Mouse (Mus musculus) liver, embryonic 15.5 days (tissue): ENCODE data around the gene Phgdh. TPM values are rescaled to one million over a fixed set of nuclear protein-coding genes. Genes with fewer than 3 reads are reported as not detected.

Experiments
- ATAC-seq: fragments of 200-750 bp; cut with Nextera tagmentation; 2 replicates; pipeline ENCODE4 v1.8.0; 2017; ENCODE audit warnings: moderate number of reproducible peaks, mild to moderate bottlenecking, moderate library complexity; ENCODE audit not compliant: insufficient read depth
- H3K27ac ChIP-seq: fragments of 300-500 bp; sonication (generic); replicated peaks from 2 replicates; pipeline ENCODE4 v1.5.1; 2015; ENCODE audit warnings: mild to moderate bottlenecking, inconsistent platforms
- H3K27me3 ChIP-seq: fragments of 300-500 bp; sonication (generic); 2 replicates; pipeline ENCODE4 v1.6.1; 2015; ENCODE audit warnings: mild to moderate bottlenecking, inconsistent platforms
- H3K36me3 ChIP-seq: fragments of 300-500 bp; sonication (generic); replicated peaks from 2 replicates; pipeline ENCODE4 v1.6.1; 2015; ENCODE audit warnings: moderate library complexity, mild to moderate bottlenecking, inconsistent platforms
- H3K4me1 ChIP-seq: fragments of 300-500 bp; sonication (generic); replicated peaks from 2 replicates; pipeline ENCODE4 v1.6.1; 2015; ENCODE audit warnings: inconsistent platforms
- H3K4me2 ChIP-seq: fragments of 300-500 bp; sonication (generic); 2 replicates; pipeline ENCODE4 v1.6.1; 2015; ENCODE audit warnings: moderate library complexity, mild to moderate bottlenecking, inconsistent platforms
- H3K4me3 ChIP-seq: fragments of 300-500 bp; sonication (generic); replicated peaks from 2 replicates; pipeline ENCODE4 v1.5.1; 2015; ENCODE audit warnings: mild to moderate bottlenecking, inconsistent platforms
- H3K9ac ChIP-seq: fragments of 300-500 bp; sonication (generic); 2 replicates; pipeline ENCODE4 v1.6.1; 2015; ENCODE audit warnings: moderate library complexity, mild to moderate bottlenecking, inconsistent platforms
- H3K9me3 ChIP-seq: fragments of 300-500 bp; sonication (generic); replicated peaks from 2 replicates; pipeline ENCODE4 v1.6.1; 2016; ENCODE audit warnings: inconsistent platforms
- WGBS: fragments of 180-500 bp; shearing (Covaris S2); methylation state at CpG from one replicate; pipeline ENCODE4 v1.1.7; 2015; ENCODE audit warnings: mixed read lengths; ENCODE audit not compliant: insufficient replicate concordance; 5-methylcytosine and 5-hydroxymethylcytosine counted together
- polyA plus RNA-seq: library from polyadenylated mRNA; unstranded; fragments of >200 nt; fragmentation: Nextera tagmentation; extraction: Ambion mirVana; gene quantifications from 2 replicates; pipeline ENCODE4 v1.2.1, GENCODE M21; 2015

Gene Phgdh
- polyA plus RNA-seq, 1 experiment from 2014 or later: 208 TPM

GRCm38 (mm10) chr3:98348106-98348505 is 8.3 kb upstream of the Phgdh start:
- Histone ChIP-seq H3K27ac (no peak overlapping the region), H3K4me1 (peaks cover 7% of the 10 kb centered on the region), H3K27me3 (no peaks in the 10 kb centered on the region), H3K9ac (no peak overlapping the region), H3K4me3 (no peak overlapping the region), H3K36me3 (no peaks in the 10 kb centered on the region), H3K9me3 (no peaks in the 10 kb centered on the region), H3K4me2 (peak overlapping the region; percentile 15)
- ATAC-seq: no peak
- 21% methylated on average over 6 of the region's 6 CpGs for WGBS

GRCm38 (mm10) chr3:98343235-98343634 is 3.4 kb upstream of the Phgdh start:
- Histone ChIP-seq H3K36me3 (no peaks in the 10 kb centered on the region), H3K27me3 (no peaks in the 10 kb centered on the region), H3K27ac (no peak overlapping the region), H3K9me3 (no peaks in the 10 kb centered on the region), H3K9ac (no peak overlapping the region), H3K4me2 (no peak overlapping the region), H3K4me1 (peaks cover 19% of the 10 kb centered on the region), H3K4me3 (no peak overlapping the region)
- no peak for ATAC-seq
- 73% methylated on average over 3 of the region's 3 CpGs for WGBS

DNA sequence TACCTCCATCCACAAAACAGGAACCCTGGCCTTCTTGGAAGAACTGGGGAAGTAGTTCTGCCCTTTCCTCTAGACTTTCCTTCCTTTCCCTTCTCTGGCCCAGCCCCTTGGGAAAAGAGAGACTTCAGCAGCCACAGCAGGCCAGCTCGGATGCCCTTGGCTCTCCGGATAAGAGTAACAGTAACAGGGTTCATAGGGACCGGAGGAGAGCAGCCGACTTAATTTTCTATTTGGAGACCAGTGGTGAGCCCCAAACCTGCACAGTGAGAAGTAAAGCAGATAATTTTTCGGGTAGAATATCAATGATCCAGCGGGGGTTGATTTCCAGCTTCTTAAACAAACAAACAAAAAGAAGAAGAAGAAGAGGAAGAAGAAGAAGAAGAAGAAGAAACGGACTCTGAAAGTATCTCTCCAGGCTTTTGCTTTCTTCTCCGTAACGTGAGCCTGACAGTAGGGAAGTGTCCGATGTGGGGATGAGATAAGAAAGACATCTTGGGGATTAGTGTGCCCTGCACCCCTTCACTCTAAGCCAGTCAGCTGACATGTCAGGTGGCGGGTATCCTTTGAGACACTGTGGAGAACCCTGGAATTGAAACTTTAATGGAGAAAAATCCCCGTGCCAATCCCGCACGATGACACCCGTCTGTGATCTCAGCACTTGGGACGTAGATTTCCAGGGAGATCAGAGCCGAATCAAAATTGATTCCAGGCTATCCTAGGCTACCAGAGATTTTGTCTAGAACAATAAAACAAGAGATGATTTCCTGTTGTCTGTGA is 1.2 kb upstream of the Phgdh start:
- peaks cover 41% of the 10 kb centered on the region for H3K4me1 ChIP-seq
- no peak overlapping the region for H3K27ac ChIP-seq
- H3K9ac ChIP-seq: no peak overlapping the region
- no peak overlapping the region for H3K4me3 ChIP-seq
- no peak for ATAC-seq
- H3K9me3 ChIP-seq: no peaks in the 10 kb centered on the region
- H3K27me3 ChIP-seq: no peaks in the 10 kb centered on the region
- no peak overlapping the region for H3K4me2 ChIP-seq
- no peaks in the 10 kb centered on the region for H3K36me3 ChIP-seq
- WGBS: 64% methylated on average over 17 of the region's 17 CpGs

DNA sequence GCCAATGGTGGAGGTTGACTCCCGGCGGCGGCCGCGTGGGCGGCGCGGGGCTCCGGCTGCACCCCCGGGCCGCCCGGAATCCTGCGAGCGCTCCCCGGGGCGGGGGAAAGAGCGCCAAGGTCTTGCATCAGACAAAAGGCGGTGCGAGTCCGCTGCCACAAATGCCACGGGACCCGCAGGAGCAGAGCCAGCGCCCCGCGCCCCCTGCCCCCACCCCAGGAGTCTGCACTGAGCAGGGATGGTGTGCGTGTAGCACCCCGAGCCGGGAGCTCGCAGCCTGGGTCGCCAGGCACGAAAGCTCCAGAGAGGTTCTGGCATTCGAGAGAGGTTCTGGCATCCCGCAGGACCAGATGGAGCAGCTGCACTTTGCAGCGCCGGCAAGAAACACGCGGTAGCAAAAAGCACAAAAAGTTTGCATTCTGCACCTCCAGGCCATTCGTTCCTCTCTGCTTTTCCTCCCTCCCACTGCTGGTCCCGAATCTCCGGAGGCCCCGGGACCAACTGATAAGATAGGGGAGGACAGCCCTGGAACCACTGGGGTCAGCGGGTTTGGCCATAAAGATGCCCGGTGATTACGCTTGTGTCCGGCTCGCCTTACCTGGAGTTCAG is 589 bp downstream of the Phgdh start:
- H3K9ac ChIP-seq: peak overlapping the region; percentile 51
- H3K4me1 ChIP-seq: peaks cover 57% of the 10 kb centered on the region
- WGBS: under 1% methylated on average over 46 of the region's 46 CpGs
- no peaks in the 10 kb centered on the region for H3K27me3 ChIP-seq
- peak overlapping the region; percentile 88 for H3K4me2 ChIP-seq
- no peaks in the 10 kb centered on the region for H3K36me3 ChIP-seq
- H3K27ac ChIP-seq: peak overlapping the region; percentile 64
- ATAC-seq: peak; percentile 45
- no peaks in the 10 kb centered on the region for H3K9me3 ChIP-seq
- H3K4me3 ChIP-seq: peak overlapping the region; percentile 68

- H3K27ac ChIP-seq: peak overlapping the region; percentile 64
- WGBS: 1% methylated on average over 15 of the region's 15 CpGs
- H3K4me2 ChIP-seq: peak overlapping the region; percentile 88
- peak overlapping the region; percentile 51 for H3K9ac ChIP-seq
- no peaks in the 10 kb centered on the region for H3K36me3 ChIP-seq
- no peaks in the 10 kb centered on the region for H3K27me3 ChIP-seq
- no peaks in the 10 kb centered on the region for H3K9me3 ChIP-seq
- H3K4me1 ChIP-seq: peaks cover 57% of the 10 kb centered on the region
- peak; percentile 41; the same call in 1 of the 2 replicates for ATAC-seq
- peak overlapping the region; percentile 68 for H3K4me3 ChIP-seq
Observed at GRCm38 (mm10) chr3:98338584-98339041, 1.2 kb downstream of the Phgdh start.

DNA sequence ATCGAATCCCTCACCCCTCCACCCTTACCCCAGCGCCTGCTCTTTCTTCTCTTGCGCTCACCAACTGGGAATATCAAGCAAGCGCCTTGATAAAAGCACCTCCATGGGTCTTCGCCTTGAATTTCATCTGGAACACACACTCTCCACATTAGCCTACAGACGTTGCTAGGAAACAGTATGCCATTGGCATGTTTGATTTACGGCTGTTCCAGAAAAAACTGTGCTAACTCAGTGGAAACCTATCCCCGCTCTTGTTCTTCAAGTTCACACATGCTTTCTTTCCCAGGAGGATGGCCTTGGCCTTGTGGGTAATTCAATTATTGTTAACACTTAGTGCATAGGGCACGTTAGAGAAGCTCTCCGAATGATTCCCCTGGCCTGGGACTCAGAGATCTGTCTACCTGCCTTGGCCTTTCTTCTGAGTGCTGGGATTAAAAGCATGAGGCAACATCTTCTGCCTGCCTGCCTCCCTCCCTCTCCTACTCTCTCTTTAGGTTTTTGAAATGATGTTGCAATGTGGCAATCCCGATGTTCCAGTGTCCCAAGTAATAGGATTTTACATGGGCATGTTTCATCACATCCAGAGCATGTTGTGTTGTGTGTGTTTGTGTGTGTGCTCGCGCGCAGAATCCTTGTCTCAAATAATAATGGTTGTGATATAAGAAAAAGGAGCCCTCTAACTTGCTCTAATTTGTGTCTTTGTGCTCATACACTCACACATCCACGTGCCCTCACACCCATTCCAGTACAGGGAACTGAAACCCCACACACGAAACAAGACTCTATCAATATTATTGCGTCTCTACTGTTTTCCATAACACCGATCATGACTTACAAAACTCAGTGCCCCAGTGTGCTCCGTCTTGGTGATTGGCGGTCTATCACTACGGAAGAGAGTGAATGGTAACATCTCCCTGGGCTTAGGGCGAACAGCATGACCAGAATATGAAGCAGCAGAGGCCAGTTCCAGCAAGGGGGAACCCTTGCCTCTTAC is 2.8 kb downstream of the Phgdh start:
- Histone ChIP-seq H3K4me1 (peaks cover 64% of the 10 kb centered on the region), H3K4me3 (peak overlapping the region; percentile 68), H3K27ac (no peak overlapping the region), H3K9me3 (no peaks in the 10 kb centered on the region), H3K9ac (no peak overlapping the region), H3K36me3 (peaks cover 9% of the 10 kb centered on the region; the same call in 1 of the 2 replicates), H3K27me3 (no peaks in the 10 kb centered on the region), H3K4me2 (peak overlapping the region; percentile 88)
- 63% methylated on average over 22 of the region's 22 CpGs for WGBS
- ATAC-seq: no peak

DNA sequence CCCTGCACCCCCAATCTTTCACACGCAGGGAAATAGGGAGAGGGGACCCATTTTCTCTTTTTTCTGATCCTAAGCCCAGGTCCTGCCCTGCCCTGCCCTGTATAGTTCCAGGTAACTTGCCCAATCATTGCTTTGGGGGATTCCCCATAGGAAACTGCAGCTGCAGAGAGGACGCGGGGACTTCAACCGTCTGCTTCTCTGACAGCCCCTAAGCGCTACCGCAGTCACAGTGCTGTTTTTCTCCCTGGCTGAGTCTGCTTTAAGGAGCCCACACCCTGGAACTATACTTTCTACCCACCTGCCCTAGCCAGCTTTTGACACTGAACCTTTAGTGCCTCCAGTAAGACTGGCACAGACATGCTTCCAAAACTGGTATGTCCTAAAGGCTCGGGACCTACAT is 3.9 kb downstream of the Phgdh start:
- Histone ChIP-seq H3K36me3 (peaks cover 9% of the 10 kb centered on the region; the same call in 1 of the 2 replicates), H3K9me3 (no peaks in the 10 kb centered on the region), H3K4me2 (peak overlapping the region; percentile 32), H3K4me3 (no peak overlapping the region), H3K27ac (0 out of 2 replicates have a peak overlapping the region, but pooled peaks have one; percentile 19), H3K27me3 (no peaks in the 10 kb centered on the region), H3K9ac (no peak overlapping the region), H3K4me1 (peaks cover 64% of the 10 kb centered on the region)
- WGBS: 23% methylated on average over 7 of the region's 7 CpGs
- no peak for ATAC-seq

GRCm38 (mm10) chr3:98335331-98335730 is 4.5 kb downstream of the Phgdh start:
- Histone ChIP-seq H3K4me3 (no peak overlapping the region), H3K4me1 (peaks cover 63% of the 10 kb centered on the region), H3K36me3 (peaks cover 9% of the 10 kb centered on the region; the same call in 1 of the 2 replicates), H3K9ac (no peak overlapping the region), H3K27ac (no peak overlapping the region), H3K27me3 (no peaks in the 10 kb centered on the region), H3K9me3 (no peaks in the 10 kb centered on the region), H3K4me2 (peak overlapping the region; percentile 32; the same call in 1 of the 2 replicates)
- ATAC-seq: no peak

DNA sequence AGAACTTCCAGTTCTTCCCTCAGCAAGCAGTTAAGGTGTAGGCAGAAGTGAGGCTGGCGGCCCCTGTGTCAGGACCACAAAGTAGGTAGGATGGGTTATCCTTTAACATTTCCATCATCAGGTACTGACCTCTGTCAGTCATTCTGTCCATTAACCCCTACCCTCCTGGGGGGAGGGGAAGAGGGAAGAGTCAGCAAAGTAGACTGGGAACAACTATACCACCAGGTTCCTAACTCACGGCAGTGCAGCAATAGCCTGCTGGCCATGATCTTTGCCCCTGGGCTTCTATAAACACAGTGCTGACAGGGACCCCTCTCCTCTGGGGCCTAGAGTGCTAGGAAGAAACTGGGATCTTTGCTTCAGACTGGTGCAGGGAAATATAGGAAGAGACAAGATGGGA is 5.8 kb downstream of the Phgdh start:
- H3K36me3 ChIP-seq: peaks cover 13% of the 10 kb centered on the region; the same call in 1 of the 2 replicates
- no peaks in the 10 kb centered on the region for H3K27me3 ChIP-seq
- H3K4me2 ChIP-seq: no peak overlapping the region; the same call in 1 of the 2 replicates
- ATAC-seq: peak; percentile 49
- no peaks in the 10 kb centered on the region for H3K9me3 ChIP-seq
- H3K4me1 ChIP-seq: peaks cover 52% of the 10 kb centered on the region
- H3K27ac ChIP-seq: no peak overlapping the region
- no peak overlapping the region for H3K4me3 ChIP-seq
- 65% methylated on average over 2 of the region's 2 CpGs for WGBS
- no peak overlapping the region for H3K9ac ChIP-seq

- Histone ChIP-seq H3K27ac (no peak overlapping the region), H3K4me1 (no peaks in the 10 kb centered on the region), H3K4me2 (no peak overlapping the region), H3K27me3 (no peaks in the 10 kb centered on the region), H3K4me3 (no peak overlapping the region), H3K36me3 (peaks cover 51% of the 10 kb centered on the region), H3K9ac (no peak overlapping the region), H3K9me3 (no peaks in the 10 kb centered on the region)
- no peak for ATAC-seq
- WGBS: 66% methylated on average over 9 of the region's 9 CpGs
Observed at GRCm38 (mm10) chr3:98324235-98324634, 15.6 kb downstream of the Phgdh start.
